Mouse (Mus musculus): Measurements from ENCODE around the gene Mgat5.

Gene Mgat5

GRCm38 (mm10) chr1:127204817-127205485 is at the start of gene Mgat5:
Gene Mgat5, plus strand, starts transcription at chr1:127205015.
- peak; percentile 77 to 90 for DNase-seq (ENCODE audit: low spot score in 2 of 2)

GRCm38 (mm10) chr1:127160118-127160760 is 44.6 kb upstream of the Mgat5 start:
- no peak for DNase-seq (ENCODE audit: low spot score in 2 of 2)

GRCm38 (mm10) chr1:127164589-127165160 is 40.1 kb upstream of the Mgat5 start:
- no peak for DNase-seq (ENCODE audit: low spot score in 2 of 2)

- no peak for DNase-seq (ENCODE audit: low spot score in 2 of 2)
Observed at GRCm38 (mm10) chr1:127166521-127166920, 38.3 kb upstream of the Mgat5 start.

GRCm38 (mm10) chr1:127167586-127167985 is 37.2 kb upstream of the Mgat5 start:
- no peak for DNase-seq (ENCODE audit: low spot score in 2 of 2)

- no peak for DNase-seq (ENCODE audit: low spot score in 2 of 2)
Observed at GRCm38 (mm10) chr1:127168205-127168604, 36.6 kb upstream of the Mgat5 start.

GRCm38 (mm10) chr1:127169516-127169915 is 35.3 kb upstream of the Mgat5 start:
- DNase-seq (ENCODE audit: low spot score in 2 of 2) = no peak

- DNase-seq (ENCODE audit: low spot score in 2 of 2) = no peak
Observed at GRCm38 (mm10) chr1:127171361-127171760, 33.5 kb upstream of the Mgat5 start.

GRCm38 (mm10) chr1:127173448-127173847 is 31.4 kb upstream of the Mgat5 start:
- DNase-seq (ENCODE audit: low spot score in 2 of 2) = no peak

- no peak for DNase-seq (ENCODE audit: low spot score in 2 of 2)
Observed at GRCm38 (mm10) chr1:127192396-127192795, 12.4 kb upstream of the Mgat5 start.

- DNase-seq (ENCODE audit: low spot score in 2 of 2) = no peak
Observed at GRCm38 (mm10) chr1:127199186-127199585, 5.6 kb upstream of the Mgat5 start.

GRCm38 (mm10) chr1:127202360-127202759 is 2.5 kb upstream of the Mgat5 start:
- no peak for DNase-seq (ENCODE audit: low spot score in 2 of 2)

GRCm38 (mm10) chr1:127203231-127203764 is 1.5 kb upstream of the Mgat5 start:
- DNase-seq (ENCODE audit: low spot score in 2 of 2) = peak in 1 of 2 experiments; percentile 33

GRCm38 (mm10) chr1:127205501-127206019 is 745 bp downstream of the Mgat5 start:
- peak in 1 of 2 experiments; percentile 29 for DNase-seq (ENCODE audit: low spot score in 2 of 2)

GRCm38 (mm10) chr1:127206020-127206641 is 1.3 kb downstream of the Mgat5 start:
- DNase-seq (ENCODE audit: low spot score in 2 of 2) = peak in 1 of 2 experiments; percentile 50

GRCm38 (mm10) chr1:127206881-127207555 is 2.2 kb downstream of the Mgat5 start:
- DNase-seq (ENCODE audit: low spot score in 2 of 2) = no peak

GRCm38 (mm10) chr1:127208167-127208566 is 3.4 kb downstream of the Mgat5 start:
- no peak for DNase-seq (ENCODE audit: low spot score in 2 of 2)

GRCm38 (mm10) chr1:127212812-127213211 is 8.0 kb downstream of the Mgat5 start:
- DNase-seq (ENCODE audit: low spot score in 2 of 2) = no peak

- no peak for DNase-seq (ENCODE audit: low spot score in 2 of 2)
Observed at GRCm38 (mm10) chr1:127213434-127213833, 8.6 kb downstream of the Mgat5 start.

- no peak for DNase-seq (ENCODE audit: low spot score in 2 of 2)
Observed at GRCm38 (mm10) chr1:127214585-127215232, 9.9 kb downstream of the Mgat5 start.

GRCm38 (mm10) chr1:127216979-127217378 is 12.2 kb downstream of the Mgat5 start:
- no peak for DNase-seq (ENCODE audit: low spot score in 2 of 2)
